Mouse (Mus musculus): ENCODE measurements around the gene Plcl2.

DNA sequence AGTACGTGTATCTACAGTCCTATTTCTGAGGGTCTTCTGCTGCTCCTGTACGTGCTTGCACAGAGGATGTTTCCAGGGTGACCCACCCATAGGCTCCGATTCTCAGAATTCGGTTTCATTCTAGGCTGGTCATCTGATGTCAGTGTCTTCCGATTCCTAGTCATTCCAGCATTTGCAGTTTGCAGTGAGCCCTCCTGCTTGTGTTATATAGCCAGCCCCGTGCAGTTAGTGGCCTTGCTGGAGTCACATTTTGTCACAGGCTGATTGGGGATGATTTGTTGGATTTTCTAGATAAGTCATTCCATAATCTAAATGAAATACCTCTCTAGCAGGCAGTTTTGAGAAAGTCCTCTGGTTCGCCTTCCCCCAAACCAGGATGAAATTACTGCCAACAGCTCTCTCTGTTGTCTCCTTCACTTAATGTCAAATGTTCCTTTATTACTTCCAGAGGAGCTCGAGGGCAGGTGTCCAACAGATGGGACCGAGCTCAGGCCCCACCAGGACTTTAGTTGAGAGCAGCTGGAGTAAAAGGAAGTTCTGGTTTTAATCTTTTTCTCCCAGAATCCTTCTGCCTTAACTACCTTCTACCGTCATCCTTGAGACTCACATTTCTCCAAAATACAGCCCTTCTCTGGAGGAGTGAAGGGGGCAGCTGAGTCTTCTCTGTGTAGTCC is 13.8 kb upstream of the Plcl2 start:
- TF ChIP-seq MYOD1 (IDR thresholded peaks at IDR 0.05; ENCODE audit: control insufficient read depth, insufficient read length, low read depth) (no peak), CTCF (IDR thresholded peaks at IDR 0.05; ENCODE audit: control insufficient read depth, insufficient read depth, insufficient read length) (no peak), MAX (IDR thresholded peaks at IDR 0.05) (no peak)

Measured in C2C12 (cell line).